Mouse (Mus musculus) thymus, postnatal 10 days (tissue): ENCODE measurements around the gene C130026I21Rik.
"Not testable (repeated sequence)": the region's sequence is repeated elsewhere in the genome, so short reads cannot be mapped to it uniquely, and the experiment has no call there.

Experiments used
- DNase-seq, 2 experiments: peaks; one replicate each; pipeline ENCODE4 v3.0.0; 2021; ENCODE audit warnings: low spot score in 2 of 2

The C130026I21Rik gene

DNA sequence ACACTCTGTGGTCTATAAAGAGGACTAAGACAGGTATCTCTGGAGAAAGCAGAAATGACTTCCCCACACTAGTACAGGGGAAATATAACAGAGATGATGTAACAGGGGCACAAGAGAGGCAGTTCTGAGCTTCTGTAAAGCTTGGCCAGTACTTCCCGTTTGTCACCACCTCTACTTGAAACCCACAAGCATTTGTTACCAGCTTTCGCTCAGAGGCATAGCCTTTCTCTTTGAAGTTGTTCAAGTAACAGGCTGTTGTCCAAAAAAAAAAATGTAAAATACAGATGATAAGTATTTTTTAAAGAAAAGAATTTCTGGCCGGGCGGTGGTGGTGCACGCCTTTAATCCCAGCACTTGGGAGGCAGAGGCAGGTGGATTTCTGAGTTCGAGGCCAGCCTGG lies 236.8 kb downstream of the C130026I21Rik start:
- DNase-seq = not testable (repeated sequence)

DNA sequence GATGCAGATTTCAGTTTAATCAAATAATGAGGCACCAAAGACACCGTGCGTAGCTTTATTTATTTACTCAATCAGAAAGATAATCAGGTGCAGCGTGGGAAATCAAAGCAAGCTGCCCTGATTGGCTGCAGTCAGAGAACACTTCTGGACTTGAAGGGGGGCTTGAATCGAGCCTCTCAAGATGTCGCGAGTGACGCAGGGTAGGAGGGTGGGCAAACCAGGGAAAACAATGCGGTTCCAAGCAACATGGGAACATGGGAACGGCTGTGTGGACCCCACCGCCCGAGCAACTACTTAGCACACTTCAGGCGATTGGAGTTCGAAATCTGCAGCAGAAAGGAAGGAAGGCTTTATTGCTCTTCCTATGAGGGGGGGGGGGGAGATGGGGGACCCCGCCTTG lies 240.2 kb downstream of the C130026I21Rik start:
- DNase-seq = not testable (repeated sequence)

DNA sequence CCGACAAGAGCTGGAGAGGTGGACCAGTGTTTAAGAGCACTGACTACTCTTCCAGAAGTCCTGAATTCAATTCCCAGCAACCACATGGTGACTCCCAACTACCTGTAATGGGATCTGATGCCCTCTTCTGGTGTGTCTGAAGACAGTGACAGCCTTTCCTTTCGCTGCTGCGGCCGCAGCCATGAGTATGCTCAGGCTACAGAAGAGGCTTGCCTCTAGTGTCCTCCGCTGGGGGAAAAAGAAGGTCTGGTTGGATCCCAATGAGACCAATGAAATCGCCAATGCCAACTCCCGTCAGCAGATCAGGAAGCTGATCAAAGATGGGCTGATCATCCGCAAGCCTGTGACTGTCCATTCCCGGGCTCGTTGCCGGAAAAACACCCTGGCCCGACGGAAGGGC lies 258.4 kb downstream of the C130026I21Rik start:
- DNase-seq = not testable (repeated sequence)

DNA sequence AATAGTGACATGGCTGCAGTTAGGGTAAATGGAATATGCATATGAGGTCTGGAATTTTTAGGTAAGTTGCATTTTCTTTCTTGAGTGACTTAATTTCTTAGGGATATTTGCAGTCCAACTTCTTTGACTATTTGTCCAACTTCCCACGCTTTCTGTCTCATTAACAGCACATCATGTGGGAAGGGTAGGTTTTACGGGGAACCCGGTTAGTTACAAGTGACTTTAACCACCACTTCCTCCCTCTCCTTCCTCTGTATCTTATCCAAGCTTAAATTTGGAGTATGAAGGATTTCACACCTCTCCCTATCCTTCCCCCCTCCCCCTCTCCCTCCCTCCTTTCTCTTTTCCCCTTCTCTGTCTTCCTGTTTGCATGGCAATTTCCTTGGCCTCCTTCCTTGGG lies 259.4 kb downstream of the C130026I21Rik start:
- not testable (repeated sequence) for DNase-seq

DNA sequence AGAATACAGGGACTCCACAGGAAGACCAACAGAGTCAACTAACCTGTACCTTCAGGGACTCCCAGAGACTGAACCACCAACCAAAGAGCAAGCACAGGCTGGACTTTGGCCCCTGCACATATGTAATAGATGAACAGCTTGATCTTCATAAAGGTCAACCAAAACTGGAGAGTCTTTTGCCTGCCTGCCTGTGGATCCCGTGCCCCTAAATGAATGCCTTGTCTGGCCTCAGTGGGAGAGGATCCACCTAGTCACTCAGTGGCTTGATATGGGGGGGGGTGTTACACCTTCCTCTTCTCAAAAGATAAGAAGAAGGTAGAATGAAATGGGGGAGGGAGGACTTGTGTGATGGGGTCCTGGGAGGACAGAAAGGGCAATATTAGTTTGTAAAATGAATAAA lies 262.6 kb downstream of the C130026I21Rik start:
- DNase-seq = not testable (repeated sequence)

DNA sequence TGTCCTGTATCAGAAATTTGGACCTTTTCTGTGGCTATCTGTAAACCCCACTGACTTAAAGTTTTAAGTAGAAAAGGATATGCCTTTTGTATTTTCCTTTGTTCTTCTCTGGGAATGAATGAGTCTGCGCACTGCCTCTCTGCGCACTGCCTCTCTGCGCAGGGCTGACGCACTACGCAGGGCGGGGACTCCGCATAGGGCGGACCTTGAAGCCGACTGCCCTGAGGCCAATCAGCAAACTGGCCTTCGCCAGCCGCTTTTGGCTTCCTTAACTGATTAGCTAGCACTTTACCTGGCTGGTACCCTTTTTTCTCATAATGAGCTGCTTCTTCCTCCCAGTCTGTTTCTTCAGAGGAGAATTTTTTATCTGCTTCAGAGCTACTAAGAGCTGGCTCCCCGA lies 271.1 kb downstream of the C130026I21Rik start:
- DNase-seq = not testable (repeated sequence)

DNA sequence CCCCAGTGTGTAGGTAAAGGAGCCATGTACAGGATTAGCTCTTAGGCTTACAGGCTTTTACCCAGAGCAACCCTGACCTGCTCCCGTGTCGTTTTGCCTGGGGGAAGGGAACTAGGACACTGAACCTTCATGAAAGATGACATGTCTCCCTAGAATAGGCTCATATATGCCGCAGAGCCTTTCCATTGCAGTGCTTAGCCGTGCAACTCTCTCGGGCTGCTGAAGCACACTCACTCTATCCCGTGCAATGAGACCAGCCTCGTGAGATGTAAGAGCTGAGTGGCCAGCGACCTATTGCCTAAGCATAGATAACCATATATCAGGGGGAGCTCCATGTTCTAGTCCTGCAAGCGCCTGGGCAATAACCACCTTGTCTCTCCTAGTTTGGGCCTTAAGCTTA lies 274.1 kb downstream of the C130026I21Rik start:
- not testable (repeated sequence) for DNase-seq

DNA sequence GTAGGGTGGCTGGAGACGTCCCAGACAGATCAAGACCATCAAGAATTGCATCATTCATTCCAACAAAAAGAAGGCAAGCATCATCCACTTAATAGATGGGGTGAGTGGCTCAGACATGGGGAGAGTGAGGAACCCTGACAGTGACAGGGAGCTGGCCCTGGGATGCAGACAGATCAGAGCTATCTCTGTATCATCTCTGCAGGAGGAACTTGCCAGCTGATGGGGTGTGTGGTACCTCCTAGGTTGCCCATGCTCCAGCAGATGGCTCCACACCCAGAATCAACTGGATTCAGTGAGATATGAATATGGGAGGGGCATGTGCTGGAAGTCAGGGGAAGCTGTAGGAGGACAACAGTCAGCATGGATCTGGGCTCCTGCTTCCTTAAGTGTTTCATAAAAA lies 275.9 kb downstream of the C130026I21Rik start:
- DNase-seq = not testable (repeated sequence)

DNA sequence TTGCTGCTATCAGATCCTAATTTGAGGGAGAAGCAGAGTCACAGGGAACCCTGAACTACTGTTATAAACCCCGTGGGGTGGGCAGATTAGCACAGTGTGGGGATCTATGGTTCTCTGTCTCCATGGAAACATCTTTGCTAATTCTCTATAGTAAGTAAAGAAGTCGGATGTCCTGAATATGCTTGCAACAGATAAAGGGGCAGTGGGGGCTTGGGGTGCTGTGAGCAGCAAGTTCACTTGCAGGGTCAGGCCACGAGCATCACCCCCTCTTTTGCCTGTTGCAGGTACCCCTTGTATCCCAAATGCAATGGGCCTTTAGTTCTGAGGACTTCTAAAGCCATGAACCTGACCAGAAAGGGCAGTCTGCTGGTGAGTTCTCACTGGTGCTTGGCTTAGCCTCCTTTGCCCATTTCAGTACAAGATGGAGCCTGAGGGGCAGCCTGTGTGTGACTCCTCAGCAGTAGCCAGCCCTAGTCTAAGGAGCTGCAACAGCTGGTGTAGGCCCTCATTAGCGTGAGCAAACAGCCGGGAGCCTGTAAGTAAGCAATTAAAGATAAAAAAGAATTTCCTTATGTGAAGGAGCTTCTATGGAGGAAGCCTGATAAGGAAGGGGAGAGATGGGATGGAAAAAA lies 276.6 kb downstream of the C130026I21Rik start:
- DNase-seq = not testable (repeated sequence)

DNA sequence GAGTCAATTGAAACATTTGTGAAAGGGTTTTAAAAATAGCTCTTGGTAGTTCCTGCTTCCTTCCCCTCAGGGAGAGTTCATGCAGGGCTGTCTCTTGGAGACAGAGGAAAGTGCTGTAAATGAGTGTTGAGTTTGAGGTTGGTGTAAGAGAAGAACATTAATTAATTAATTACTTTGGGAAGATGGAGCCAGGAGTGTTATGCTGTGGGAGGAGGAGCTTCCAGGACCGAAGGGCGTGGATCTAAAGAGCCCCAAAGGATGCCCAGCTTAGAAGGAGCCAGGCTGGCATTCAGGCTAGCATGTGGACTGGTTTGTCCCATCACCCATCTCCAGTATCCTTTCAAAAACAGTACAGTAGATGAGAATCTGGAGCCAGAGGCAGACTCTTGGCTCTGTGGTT lies 277.1 kb downstream of the C130026I21Rik start:
- DNase-seq = not testable (repeated sequence)

DNA sequence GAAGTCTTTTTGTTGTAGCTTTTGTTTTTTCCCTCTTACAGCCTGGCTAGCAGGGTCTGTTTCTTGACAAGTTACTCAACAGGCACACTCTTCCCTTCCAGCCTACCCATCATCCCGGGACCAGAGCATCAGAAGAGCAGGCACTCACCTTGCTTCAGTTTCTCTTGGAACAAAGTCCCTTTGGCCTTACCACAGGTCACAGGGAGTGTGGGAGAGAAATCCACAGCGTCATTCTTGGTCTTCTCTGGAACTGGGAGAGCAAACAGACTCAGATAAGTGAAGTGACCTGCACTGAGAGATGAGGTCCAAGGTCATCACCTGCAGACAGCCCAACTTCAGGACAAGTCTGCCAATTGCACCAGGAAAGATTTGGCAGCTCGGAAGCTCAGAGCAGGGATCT lies 277.5 kb downstream of the C130026I21Rik start:
- not testable (repeated sequence) for DNase-seq

DNA sequence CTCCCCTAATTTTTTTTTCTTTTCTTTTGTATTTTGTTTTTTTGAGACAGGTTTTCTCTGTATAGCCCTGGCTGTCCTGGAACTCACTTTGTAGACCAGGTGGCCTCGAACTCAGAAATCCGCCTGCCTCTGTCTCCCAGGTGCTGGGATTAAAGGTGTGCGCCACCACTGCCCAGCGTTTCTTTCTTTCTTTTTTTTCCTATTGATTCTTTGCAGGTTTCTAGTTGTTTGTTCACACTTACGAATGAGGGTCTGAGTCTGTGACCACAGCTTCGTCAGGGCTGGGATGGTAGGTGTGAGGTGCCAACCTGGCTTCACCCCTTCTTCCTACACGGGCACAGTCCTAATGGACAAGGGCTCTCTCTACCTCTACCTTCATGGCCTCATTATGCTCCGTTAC lies 281.3 kb downstream of the C130026I21Rik start:
- DNase-seq = not testable (repeated sequence)

DNA sequence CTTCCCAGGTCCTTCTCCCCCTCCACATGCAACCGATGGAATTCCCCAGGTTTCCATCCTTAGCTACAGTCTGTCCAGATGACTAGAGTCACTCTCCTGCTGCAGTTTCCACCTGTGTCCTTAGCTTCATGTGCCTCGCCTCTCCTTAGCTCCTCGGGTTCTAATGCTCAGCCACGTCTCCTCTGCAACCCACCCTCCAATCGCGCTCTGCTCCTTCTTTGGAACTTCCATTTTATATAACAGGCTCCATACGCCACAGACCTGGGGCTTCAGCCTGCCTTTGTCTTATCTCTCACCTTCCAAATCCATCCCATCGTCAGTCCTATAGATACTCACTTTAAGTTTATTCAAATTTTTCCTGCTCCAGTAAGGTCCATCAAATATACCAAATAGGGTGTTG lies 282.6 kb downstream of the C130026I21Rik start:
- DNase-seq = not testable (repeated sequence)

DNA sequence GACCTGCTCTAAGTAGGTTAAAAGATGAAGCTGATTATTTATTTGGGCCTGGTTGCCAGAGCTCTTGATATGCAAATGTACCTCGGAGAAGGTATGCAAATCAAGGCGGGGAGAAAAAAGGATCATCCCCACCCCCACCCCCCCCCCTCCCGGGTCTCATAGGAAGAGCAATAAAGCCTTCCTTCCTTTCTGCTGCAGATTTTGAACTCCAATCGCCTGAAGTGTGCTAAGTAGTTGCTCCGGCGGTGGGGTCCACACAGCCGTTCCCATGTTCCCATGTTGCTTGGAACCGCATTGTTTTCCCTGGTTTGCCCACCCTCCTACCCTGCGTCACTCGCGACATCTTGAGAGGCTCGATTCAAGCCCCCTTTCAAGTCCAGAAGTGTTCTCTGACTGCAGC lies 308.6 kb downstream of the C130026I21Rik start:
- DNase-seq = not testable (repeated sequence)

DNA sequence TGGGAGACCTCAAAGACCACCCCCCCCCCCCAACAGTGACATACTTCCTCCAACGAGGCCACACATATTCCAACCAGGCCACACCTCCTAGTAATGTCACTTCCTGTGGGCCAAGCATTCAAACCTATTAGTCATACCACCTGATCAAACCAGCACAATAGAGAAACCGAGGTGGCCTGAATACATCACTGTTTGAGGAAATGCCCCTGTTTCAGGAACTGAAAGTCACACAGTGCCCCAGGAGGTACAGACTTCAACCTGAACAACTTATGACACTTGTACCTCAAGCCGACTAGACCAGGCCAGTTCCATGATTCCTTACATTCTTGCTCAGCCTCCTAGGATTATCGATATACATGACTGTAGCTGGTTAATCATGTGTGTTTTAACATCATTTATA lies 312.7 kb downstream of the C130026I21Rik start:
- DNase-seq = not testable (repeated sequence)

DNA sequence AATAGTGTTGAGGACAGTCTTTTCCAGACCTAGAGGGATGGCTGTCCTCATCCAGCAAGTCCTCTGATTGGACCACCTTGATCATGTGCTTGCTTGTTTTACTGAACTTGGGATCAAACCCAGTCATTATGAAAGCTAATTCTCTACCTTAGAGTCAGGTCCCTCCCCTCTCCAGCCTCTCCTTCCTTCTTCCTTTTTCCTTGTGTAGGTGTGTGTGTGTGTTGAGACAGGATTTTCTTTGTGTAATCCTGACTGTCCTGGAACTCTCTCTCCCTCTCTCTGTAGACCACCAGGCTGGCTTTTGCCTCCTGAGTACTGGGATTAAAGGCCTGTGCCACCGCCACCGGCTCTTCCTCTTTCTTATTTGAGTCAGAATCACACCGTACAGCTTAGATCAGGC lies 313.6 kb downstream of the C130026I21Rik start:
- DNase-seq = not testable (repeated sequence)

DNA sequence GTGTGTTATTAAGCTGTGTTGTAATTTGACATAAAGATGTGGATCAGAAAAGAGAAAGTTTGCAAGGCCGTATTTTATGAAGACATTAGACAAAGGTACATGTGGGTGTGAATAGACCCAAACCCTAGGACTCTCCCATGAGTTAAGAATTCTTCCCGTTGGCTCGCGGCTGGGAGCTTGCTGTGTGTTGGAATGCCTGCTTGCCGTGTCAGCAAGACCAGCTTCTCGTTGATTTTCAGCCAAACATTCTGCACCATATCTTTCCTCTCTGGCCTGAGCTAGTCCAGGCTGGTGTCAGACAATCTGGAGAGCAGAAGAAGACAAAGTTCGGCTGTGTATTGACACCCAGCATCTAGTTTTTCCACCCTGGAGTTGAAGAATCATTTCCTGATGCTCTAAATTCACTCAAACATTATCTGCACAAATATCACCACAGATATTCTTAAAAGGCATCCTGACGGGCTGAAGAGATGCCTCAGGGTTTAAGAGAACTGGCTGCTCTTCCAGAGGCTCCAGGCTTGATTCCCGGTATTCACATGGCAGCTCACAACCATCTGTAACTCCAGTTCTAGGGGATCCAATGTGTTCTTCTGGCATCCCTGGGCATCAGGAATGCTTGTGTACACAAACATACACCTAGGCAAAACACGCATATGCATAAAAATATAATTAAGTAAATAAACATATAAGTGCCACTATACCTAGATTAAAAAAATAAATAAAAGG lies 317.7 kb downstream of the C130026I21Rik start:
- no peak for DNase-seq

DNA sequence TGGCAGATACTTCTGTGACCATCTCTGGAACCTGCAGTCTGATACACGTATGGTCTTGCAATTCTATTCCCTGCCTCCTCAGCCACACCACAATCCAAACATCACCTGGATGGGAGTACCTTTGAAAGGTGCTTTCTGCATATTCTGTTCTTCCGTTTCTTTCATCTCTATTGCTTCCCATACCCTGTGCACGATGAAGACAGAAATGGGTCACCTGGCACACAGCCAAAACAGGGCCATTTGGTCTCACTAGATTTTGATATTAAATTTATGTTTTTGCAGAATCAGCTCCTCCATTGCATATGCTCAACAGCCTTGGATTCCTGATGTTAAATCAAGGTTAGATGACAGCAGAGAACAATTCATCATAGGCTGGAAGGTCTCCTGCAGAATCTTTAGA lies 318.8 kb downstream of the C130026I21Rik start:
- DNase-seq = no peak

DNA sequence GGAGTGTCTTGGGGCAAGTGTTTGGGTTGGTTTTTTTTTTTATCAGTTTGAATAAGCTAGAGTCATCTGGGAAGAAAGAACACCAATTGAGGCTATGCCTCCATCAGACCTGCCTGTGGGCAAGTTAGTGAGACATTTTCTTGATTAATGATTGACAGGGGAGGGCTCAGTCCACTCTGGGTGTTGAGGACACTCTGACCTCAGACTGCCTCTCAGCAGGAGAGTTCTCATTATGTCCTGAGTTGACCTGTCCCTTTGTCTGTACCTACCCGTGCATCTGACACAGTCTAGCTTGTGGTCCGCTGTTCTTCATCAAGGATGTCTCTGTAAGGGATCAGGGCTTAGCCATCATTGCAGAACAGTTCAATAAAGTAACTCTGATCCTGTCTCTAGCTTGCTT lies 323.0 kb downstream of the C130026I21Rik start:
- no peak for DNase-seq

DNA sequence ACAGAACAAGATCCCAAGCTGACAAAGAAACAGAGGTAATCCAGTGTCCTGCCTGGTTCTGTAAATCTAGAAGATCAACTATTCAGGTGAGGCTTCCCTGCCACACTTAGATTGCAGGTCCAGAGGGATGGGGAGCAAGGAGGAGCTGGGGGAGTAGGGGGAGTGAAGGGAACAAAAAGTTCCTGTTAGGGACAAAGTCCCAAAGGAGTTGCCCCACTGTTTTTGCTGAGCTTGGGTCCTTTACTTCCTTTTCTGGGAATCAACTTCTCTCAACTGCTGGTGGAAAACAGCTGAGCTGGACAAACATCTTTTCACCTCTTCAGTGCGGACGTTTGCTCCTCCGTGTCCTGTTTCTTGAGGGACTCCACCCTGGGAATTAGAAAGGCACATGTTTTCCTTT lies 324.4 kb downstream of the C130026I21Rik start:
- DNase-seq = no peak

DNA sequence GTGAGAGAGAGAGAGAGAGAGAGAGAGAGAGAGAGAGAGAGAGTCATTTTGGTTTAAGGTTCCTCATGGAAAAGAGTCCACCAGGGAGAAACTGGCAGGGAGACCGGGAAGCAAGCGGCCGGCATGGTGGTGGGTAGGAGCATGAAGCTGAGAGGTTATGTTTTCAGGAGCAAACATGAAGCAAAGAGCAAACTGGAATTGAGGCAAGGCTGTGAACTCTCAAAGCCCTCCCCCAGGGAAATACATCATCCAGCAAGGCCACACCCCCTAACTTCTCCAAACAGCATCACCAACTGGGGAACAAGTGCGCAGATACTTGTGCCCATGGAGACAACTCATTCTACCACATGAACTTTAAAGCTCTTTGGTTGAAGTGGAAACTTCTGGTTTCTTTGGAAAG lies 326.8 kb downstream of the C130026I21Rik start:
- DNase-seq = no peak
